Mouse (Mus musculus) gastrocnemius, postnatal 10 days (tissue): Measurements from ENCODE around the gene Ski. TPM values are rescaled to one million over a fixed set of nuclear protein-coding genes. Genes with fewer than 3 reads are reported as not detected.

Source experiments
- DNase-seq: peaks from one replicate; pipeline ENCODE4 v3.0.0; 2021; ENCODE audit warnings: mixed read lengths
- total RNA-seq, 2 experiments: library from RNA; stranded (reverse); gene quantifications; 2 replicates each; pipeline ENCODE4 v1.2.3; 2021

The Ski gene
- total RNA-seq, 2 experiments from 2014 or later, result 68.1 to 79.6 TPM

GRCm38 (mm10) chr4:155149941-155150275 lies 72.5 kb downstream of the Ski start:
- no peak for DNase-seq

DNA sequence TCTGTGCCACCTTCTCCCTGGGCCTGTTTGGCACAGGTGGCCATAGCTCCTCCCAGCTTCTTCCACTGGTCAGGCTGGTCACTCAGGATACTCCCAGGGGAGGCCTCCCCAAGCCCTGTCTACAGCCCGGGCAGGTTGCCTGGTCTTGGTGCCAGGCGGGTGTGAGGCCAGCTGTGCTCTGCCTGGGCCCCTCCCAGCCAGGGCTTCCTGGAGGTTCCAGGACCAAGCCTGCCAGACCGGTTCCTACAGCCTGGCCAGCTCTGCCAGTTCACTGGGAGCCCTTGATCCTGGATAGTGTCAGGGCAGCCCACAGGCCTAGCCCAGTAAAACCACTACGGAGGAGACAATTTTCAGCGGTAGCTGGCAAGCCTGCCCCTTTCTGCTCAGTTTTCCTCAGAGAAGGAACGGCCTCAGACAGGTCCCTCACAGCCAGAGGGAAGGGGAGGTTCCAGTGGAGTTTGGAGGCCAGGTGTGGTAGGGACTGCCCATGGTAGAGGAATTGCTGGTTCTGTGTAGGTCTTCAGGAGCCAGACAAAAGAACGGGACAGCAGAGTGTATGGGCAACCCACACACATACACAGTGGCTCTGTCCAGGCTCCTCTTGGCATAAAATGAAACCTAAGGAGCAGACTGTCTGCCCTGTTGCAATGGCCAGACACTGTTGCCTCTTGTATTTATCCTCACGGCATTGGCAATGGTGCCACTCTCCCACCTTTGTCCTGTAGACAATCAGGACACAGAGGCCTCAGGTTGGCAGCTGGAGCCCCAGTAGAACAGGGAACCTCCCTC lies 73.3 kb downstream of the Ski start:
- DNase-seq, result peak; percentile 85

DNA sequence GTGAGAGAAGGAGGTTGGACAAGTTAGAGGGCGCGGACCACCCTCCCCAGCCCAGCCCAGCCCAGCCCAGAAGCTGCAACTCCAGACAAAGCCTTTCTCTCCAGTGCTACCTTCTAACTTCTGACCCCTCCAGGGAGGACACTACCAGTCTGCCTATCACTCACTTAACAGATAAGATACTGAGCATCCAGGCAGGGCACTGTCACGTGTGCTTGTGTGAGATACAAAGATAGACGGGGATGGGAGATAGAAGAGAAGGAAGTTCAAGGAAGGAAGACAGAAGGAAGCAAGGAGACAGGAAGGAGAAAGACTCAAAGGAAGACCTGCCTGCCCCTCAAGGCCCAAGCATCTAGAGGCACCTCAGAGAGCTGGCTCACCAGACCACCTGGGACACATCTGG lies 73.9 kb downstream of the Ski start:
- DNase-seq, result no peak

- DNase-seq, result no peak
Measured at GRCm38 (mm10) chr4:155146107-155146823, 76.1 kb downstream of the Ski start.

DNA sequence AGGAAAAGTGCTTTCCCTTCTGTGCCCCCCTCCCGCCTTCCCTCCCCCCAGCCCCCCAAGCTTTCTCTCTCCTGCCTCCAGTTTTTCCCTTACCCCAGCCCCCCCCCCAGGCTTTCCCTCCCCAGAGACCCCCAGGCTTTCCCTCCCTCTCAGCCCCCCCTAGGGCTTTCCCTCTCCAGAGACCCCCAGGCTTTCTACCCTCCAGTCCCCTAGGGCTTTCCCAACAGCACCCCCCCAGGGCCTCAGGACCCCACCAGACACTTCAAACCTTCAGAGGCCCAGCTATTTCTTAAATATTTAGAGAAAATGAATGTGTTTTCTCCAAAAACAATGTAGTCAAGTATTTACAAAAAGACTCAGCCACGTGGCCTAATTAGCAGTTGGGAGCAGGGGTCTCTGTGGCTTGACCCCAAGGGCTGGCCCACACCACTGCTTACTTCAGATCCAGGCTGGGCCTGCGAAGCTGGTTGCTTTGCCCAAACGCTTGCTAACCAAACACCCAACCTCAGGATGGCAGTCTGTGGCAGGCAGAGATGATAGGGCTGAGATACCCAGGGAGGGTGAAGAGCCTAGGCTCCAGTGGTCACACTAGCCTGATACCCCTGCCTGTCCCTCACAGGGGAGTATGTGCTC lies 77.7 kb downstream of the Ski start:
- DNase-seq, result no peak

- DNase-seq, result peak; percentile 80
Measured at GRCm38 (mm10) chr4:155143871-155144502, 78.4 kb downstream of the Ski start.

GRCm38 (mm10) chr4:155143411-155143810 lies 79.0 kb downstream of the Ski start:
- DNase-seq, result no peak

DNA sequence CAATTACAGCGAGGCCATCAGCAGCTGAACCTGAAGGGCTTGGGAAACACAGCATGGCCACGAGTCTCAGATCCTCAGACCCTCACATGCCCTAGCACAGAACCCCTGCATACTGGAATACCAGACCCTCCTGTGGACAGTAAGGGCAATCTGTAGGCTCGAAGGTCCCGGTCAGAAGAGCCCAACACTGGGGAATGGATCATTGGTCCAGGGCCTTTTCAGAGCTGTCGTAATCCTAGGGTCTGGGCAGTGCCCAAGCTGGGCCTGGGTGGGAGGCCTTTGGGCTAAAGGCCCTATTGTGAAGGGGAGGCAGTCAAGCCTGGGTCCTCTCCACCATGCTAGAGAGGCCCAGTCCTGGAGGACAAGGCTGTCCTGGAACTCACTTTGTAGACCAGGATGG lies 79.6 kb downstream of the Ski start:
- DNase-seq, result no peak

DNA sequence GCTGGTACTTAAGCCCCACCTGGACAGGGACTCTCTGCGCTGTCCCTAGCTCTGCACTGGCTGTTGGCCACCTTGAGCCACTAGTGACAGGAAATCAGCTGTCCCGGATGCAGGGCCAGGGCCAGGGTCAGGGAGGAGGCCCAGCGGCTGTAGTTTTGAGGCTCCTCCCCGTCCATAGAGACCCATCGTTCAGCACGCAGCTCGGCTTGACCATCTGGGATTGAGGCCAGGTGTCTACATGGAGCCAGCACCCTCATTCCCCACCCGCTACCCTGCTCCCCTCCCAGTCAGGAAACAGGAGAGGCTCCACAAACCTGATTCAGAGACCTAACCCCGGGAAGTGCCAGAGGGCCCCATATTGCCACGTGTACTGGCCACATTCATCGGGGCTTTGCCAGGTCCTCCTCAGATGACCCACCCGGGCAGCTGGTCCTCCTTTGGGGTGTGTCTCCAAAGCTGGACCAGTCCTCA lies 81.6 kb downstream of the Ski start:
- peak; percentile 82 for DNase-seq

DNA sequence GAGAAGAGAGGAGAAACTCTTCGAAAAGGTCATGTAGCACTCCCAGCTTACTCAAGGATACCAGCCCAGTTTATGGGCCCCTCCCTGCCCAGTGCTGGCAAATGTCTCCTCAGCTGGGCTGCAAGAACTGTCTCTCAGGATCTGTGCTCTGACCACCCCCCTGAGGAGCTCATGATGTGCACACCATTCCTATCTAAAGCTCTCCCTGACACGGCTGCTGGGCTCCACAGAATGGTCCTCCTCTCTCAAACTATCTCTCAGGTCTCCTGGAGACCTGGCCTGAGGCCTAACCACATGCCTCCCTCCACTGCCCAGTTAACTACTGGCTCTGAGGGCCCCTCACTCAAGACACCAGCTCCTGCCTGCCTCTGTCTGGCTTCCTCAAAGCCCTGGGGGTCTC lies 82.2 kb downstream of the Ski start:
- no peak for DNase-seq

- no peak for DNase-seq
Measured at GRCm38 (mm10) chr4:155139281-155140045, 82.9 kb downstream of the Ski start.

DNA sequence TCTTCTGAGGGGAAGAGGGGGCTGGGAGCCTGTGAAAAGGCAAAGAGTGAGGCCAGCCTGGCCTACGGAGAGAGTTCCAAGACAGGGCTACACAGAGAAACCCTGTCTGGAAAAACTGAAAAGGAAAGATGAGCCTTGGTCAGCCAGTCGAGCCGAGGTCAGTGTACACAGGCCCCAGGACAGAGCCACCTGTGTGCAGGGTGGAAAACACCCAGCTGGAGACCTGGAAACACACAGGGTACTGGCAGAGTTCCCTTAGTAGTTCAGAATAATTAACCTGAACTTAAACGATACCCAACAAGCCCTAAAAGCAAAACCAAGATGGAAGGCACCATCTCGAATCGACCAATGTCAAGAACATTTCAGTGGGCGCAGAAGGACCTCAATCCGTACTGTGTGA lies 83.9 kb downstream of the Ski start:
- DNase-seq, result no peak

GRCm38 (mm10) chr4:155137891-155138290 lies 84.5 kb downstream of the Ski start:
- DNase-seq, result no peak

DNA sequence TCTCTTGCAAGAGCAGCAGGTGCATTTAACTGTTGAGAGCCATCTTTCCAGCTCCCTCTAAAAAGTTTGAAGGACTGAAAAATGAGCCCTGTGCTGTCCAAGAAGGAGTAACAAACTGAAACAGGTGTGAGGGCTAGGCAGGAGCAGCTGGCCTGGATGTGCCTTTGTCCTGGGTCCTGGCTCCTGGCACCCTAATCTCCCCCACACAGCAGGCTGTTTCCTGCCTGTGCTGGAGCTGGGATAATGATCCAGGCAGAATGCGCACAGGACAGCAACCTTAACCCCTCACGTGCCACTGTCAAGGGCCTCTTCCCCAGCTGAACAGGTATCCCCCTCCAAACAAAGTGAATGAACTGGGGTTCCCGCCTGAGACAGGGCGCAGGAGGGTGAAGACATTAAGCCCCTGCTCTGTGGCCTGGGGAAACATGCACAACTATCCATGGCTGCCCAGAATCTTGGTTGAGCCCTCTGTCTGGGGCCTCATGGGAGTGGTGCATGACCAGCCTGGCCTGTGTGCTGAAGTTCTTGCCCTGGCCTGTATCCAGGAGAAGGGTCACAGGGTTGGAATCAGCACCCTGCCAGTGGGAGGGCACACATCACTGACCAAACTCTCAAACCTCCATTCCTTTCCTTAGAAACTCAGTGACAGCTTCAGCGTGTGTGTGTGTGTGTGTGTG lies 86.3 kb downstream of the Ski start:
- DNase-seq, result no peak

DNA sequence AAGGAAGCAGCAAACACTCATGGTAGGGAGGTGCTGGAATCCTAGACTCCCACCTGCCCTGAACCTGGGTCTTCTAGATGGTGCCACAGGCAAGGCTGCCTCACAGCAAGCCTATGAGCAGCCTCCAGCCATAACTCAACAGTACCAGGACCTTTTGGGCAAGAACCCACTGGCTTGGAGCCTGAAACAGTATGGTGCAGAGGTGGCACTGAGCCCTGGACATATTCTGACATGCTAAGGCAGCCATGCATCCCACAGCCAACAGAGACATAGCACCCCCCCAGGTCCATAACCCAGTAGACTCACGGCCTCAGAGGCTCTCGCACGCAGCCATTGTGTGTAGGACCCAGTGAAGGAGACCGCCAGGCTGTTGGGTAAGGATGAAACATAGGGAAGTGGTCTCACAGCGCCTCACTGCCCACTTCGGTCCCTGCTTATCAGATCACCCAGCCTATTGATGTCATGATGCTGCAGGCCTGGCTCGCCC lies 87.7 kb downstream of the Ski start:
- DNase-seq, result no peak

DNA sequence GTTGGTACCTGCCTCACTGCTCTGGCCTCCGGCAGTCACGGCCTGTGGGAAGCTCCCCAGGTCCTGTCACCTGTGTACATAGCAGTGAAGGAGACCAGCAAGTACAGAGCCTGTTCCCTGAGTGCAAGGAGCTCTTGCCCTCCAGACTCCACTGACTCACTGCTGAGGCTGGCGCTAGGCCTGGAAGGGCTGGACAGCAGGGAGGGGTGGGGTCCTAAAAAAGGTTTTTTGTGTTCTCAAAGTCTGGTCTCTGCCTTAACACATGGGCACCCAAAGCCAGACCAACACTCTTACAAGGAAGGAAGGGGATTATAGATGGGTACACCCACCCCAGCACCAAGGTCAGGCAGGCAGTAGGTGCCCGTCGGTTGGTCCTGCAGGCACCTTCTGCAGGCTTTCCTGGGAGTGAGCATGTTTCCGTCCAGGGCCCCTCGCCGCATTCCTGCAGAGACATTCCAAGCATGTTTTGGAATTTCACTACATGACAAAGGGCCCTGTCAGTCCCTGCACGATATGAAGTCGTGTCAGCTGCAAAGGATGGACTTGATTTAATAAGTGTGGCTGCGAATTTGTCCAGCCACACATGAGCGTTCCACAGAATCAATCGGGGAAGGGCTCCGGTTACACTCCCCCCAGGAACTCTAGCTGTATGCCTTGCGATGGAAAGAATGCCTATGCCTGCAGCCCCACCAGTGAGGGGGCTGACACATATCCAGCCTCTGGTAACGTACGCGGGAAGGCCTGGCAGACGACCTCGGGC lies 88.6 kb downstream of the Ski start:
- no peak for DNase-seq

DNA sequence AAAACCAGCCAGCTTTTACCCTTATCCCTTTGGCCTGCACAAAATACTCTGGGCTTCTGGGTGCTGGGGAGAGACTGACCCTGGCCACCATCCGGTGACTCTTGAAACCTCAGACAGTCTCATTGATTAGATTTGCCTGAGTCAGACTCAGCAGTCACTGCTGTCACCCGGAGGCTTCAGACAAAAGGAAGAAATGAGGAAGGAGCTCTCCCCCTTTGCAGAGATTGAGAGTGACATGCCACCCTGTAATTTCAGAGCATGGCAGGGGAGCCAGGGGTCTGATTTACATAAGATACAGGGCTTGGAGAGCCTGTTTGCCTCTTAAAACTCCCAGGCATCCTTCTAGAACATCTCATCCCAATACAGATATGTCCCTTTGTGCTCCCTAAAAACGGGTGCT lies 89.2 kb downstream of the Ski start:
- no peak for DNase-seq

DNA sequence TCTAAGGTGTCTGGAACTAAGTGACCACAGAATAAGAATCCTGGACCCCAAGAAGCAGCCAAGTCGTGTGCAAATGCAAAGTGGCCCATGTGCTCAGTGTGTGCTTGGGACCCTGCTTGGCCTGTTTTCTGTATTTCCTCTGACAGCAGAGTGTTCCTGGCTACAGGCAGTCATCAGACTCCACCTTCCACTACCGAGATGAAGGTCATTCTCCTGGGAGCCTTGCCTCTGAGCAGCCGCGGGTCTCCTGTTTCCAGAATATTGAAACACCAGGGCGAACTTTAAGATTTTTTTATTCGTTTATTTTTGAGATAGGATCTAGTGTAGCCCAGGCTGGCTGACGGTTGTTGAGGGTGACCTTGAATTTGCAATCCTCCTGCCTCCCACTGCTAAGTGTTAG lies 91.8 kb downstream of the Ski start:
- no peak for DNase-seq

GRCm38 (mm10) chr4:155129996-155130395 lies 92.4 kb downstream of the Ski start:
- DNase-seq, result peak; percentile 75

DNA sequence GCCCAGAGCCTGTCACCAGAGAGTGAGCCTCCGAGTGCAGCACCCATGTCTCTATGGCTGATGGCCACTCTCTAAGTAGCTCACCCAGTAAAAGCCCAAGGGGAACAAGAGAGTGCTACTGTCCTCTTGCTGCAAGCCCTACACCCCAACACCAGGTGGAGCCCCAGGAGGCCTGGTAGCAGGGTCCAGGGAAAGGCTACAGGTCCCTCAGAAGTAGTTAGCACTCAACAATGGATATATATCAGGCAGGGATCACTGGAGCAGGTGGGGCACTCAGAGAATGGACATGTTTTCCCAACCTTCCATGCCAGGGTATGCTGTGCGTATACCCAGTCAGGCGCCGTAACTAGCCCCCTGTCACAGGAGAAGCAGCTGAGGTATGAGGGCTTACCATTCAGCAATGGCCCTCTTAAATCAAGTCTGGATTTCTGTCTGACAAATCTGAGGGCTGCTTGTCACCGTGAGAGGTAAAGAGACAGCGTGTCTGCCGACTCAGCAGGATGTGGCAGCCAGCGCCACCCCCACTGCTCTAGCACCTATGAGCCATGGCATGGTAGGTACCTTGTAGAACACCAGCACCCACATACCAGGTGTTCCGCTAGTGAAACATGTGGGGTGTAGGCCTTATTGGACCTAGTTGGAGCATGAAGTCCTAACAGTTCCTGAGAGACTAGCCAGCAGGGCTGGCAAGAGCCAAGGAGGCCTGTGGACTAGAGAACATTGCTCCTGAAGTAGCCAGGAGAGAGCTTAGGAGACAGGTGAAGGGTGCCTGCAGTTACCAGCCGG lies 93.1 kb downstream of the Ski start:
- no peak for DNase-seq
